Mouse (Mus musculus): ENCODE measurements around the gene Trp73. TPM values are rescaled to one million over a fixed set of nuclear protein-coding genes. Genes with fewer than 3 reads are reported as not detected.

Gene Trp73
- polyA plus RNA-seq, 1 experiment from 2014 or later = not detected

DNA sequence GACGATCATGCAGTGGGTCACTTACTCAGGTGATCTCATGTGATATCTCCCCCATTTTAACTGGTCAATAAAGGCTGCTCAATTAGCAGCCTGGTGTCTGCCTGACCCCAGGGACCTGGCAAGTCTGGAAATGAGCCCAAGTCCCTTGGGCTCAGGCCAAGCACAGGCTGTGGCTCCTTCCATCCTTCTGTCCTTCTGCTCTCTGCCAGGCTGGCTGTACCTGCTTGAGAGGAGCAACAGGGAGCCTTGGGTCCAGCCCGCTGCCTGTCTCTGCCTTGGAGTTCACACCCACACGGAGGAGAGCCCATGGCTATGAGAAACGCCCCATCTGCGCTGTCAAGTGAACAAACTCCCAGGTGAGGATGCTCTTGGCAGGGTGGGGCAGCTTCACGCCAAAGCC lies 43.9 kb downstream of the Trp73 start:
- no peak for TF ChIP-seq EP300 (IDR thresholded peaks at IDR 0.05; ENCODE audit: low read depth)
- no peak for TF ChIP-seq CTCF (IDR thresholded peaks at IDR 0.05; ENCODE audit: low read depth)
- Histone ChIP-seq H3K4me1 (ENCODE audit: insufficient read depth) (no peaks in the 10 kb centered on the region), H3K4me2 (ENCODE audit: low read depth, low read length) (no peak overlapping the region), H3K9ac (replicated peaks) (no peak overlapping the region), H3K9me3 (ENCODE audit: low read length) (no peaks in the 10 kb centered on the region), H3K27me3 (ENCODE audit: insufficient read depth, low read length) (0 out of 2 replicates have a peak, but pooled peaks cover 5% of the 10 kb centered on the region), H3K36me3 (replicated peaks; ENCODE audit: insufficient read depth, low read length) (no peaks in the 10 kb centered on the region), H3K27ac (ENCODE audit: low read depth) (no peak overlapping the region), H3K4me3 (ENCODE audit: low read depth, low read length) (no peak overlapping the region)
- WGBS (ENCODE audit: insufficient replicate concordance) = 13% methylated on average over 6 of the region's 6 CpGs
- ATAC-seq = no peak
- DNase-seq = no peak

- TF ChIP-seq CTCF (IDR thresholded peaks at IDR 0.05; ENCODE audit: low read depth) (peak; percentile 75), EP300 (IDR thresholded peaks at IDR 0.05; ENCODE audit: low read depth) (no peak)
- Histone ChIP-seq H3K27me3 (ENCODE audit: insufficient read depth, low read length) (0 out of 2 replicates have a peak, but pooled peaks cover 5% of the 10 kb centered on the region), H3K4me1 (ENCODE audit: insufficient read depth) (no peaks in the 10 kb centered on the region), H3K36me3 (replicated peaks; ENCODE audit: insufficient read depth, low read length) (no peaks in the 10 kb centered on the region), H3K4me2 (ENCODE audit: low read depth, low read length) (no peak overlapping the region), H3K9me3 (ENCODE audit: low read length) (no peaks in the 10 kb centered on the region), H3K4me3 (ENCODE audit: low read depth, low read length) (no peak overlapping the region), H3K9ac (replicated peaks) (no peak overlapping the region), H3K27ac (ENCODE audit: low read depth) (no peak overlapping the region)
- DNase-seq (peak; percentile 62), ATAC-seq (no peak)
- 20% methylated on average over 9 of the region's 9 CpGs for WGBS (ENCODE audit: insufficient replicate concordance)
Observed at GRCm38 (mm10) chr4:154093210-154093609, 46.8 kb downstream of the Trp73 start.

DNA sequence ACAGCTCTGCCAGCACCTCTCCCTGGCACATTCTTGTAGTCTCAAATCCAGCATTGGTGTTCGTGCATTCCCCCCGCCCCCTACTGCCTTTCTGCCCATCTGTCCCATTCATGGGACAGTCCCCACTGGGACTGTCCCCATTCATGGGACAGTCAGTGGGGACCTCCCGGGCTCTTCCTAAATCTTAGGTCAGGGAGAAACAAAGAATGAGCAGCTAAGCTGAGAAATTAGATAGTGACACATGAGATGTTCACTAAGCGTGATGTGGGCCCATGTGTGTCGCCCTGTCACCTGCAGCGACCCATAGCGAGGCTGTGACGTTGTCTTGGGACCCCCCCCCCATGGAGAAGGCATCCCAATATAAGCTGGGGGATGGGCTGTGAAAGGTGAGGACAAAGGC lies 48.7 kb downstream of the Trp73 start:
- H3K27me3 ChIP-seq (ENCODE audit: insufficient read depth, low read length) = 0 out of 2 replicates have a peak, but pooled peaks cover 5% of the 10 kb centered on the region

DNA sequence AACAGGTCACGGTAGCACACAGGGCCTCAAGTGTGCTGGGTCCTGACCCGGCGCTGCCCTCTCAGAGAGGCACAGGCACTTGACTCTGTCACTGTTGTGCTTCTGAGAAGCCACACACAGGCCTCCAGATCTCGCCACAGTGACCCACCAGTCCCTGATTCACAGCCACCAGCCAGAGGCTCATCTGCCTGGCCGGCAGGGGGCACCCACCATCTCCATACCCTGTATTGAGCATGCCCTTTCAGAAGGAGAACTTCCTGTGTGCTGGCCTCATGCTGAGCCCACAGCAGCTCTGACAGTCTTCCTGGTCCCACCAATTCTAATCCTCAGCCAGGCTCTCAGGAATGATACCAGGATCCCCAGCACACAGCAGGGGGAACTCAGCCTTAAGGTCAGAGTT lies 50.8 kb downstream of the Trp73 start:
- Histone ChIP-seq H3K4me1 (ENCODE audit: insufficient read depth) (no peaks in the 10 kb centered on the region), H3K4me2 (ENCODE audit: low read depth, low read length) (no peak overlapping the region), H3K4me3 (ENCODE audit: low read depth, low read length) (no peak overlapping the region), H3K9me3 (ENCODE audit: low read length) (no peaks in the 10 kb centered on the region), H3K9ac (replicated peaks) (no peak overlapping the region), H3K27me3 (ENCODE audit: insufficient read depth, low read length) (no peaks in the 10 kb centered on the region), H3K27ac (ENCODE audit: low read depth) (no peak overlapping the region), H3K36me3 (replicated peaks; ENCODE audit: insufficient read depth, low read length) (no peaks in the 10 kb centered on the region)
- 42% methylated on average over 5 of the region's 5 CpGs for WGBS (ENCODE audit: insufficient replicate concordance)
- ATAC-seq (no peak), DNase-seq (no peak)
- TF ChIP-seq CTCF (IDR thresholded peaks at IDR 0.05; ENCODE audit: low read depth) = peak; percentile 51
- TF ChIP-seq EP300 (IDR thresholded peaks at IDR 0.05; ENCODE audit: low read depth) = no peak

More for the DNA sequence above, 48.7 kb downstream of the Trp73 start:
- Histone ChIP-seq H3K4me3 (ENCODE audit: low read depth, low read length) (no peak overlapping the region), H3K9me3 (ENCODE audit: low read length) (no peaks in the 10 kb centered on the region), H3K27ac (ENCODE audit: low read depth) (no peak overlapping the region), H3K4me1 (ENCODE audit: insufficient read depth) (no peaks in the 10 kb centered on the region), H3K4me2 (ENCODE audit: low read depth, low read length) (no peak overlapping the region), H3K9ac (replicated peaks) (no peak overlapping the region), H3K36me3 (replicated peaks; ENCODE audit: insufficient read depth, low read length) (no peaks in the 10 kb centered on the region)
- ATAC-seq (no peak), DNase-seq (no peak)
- no peak for TF ChIP-seq CTCF (IDR thresholded peaks at IDR 0.05; ENCODE audit: low read depth)
- WGBS (ENCODE audit: insufficient replicate concordance) = 69% methylated on average over 8 of the region's 8 CpGs

DNA sequence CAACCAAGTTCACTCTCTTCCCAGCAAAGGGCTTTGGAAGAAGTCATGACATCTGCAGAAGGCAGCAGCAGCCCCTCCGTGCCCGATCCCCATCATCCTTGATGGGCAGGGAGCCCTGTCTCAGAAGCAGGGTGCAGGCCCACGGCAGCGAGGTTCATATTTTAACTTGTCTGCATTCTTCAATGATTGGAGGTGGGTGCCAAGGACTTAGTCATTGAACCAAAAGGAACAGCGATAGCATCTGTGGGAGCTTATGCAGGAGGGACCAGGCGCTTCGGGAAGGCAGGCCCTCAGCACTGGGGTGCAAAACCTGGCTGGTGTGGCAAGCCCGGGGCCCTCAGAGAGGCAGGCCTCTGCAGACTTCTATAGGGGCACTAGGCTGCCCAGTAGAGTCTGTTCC lies 53.6 kb downstream of the Trp73 start:
- Histone ChIP-seq H3K9me3 (ENCODE audit: low read length) (no peaks in the 10 kb centered on the region), H3K4me3 (ENCODE audit: low read depth, low read length) (no peak overlapping the region), H3K27ac (ENCODE audit: low read depth) (no peak overlapping the region), H3K4me2 (ENCODE audit: low read depth, low read length) (no peak overlapping the region), H3K9ac (replicated peaks) (no peak overlapping the region), H3K4me1 (ENCODE audit: insufficient read depth) (no peaks in the 10 kb centered on the region; the same call in 1 of the 2 replicates), H3K36me3 (replicated peaks; ENCODE audit: insufficient read depth, low read length) (no peaks in the 10 kb centered on the region), H3K27me3 (ENCODE audit: insufficient read depth, low read length) (peaks cover 8% of the 10 kb centered on the region)
- WGBS (ENCODE audit: insufficient replicate concordance) = 67% methylated on average over 8 of the region's 8 CpGs
- TF ChIP-seq CTCF (IDR thresholded peaks at IDR 0.05; ENCODE audit: low read depth) (no peak), EP300 (IDR thresholded peaks at IDR 0.05; ENCODE audit: low read depth) (no peak)
- DNase-seq (no peak), ATAC-seq (no peak)

DNA sequence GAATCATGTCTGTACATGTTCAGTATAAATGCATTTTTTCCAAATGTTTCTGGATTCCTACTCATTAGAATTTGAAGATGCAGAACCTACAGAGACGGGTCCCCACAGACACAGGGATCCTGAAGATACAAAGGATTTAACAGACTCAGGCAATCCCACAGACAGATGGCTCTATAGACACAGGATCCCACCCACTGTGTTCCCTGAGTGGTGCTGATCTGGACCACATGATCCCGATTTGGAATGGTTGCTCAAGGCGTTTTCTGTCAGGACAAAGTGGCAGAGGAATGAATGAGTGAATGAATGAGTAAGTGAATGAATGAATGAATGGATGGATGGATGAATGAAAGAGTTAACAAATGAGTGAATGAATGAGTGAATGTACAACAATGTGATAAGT lies 54.2 kb downstream of the Trp73 start:
- TF ChIP-seq CTCF (IDR thresholded peaks at IDR 0.05; ENCODE audit: low read depth) = no peak
- no peak for TF ChIP-seq EP300 (IDR thresholded peaks at IDR 0.05; ENCODE audit: low read depth)
- Histone ChIP-seq H3K36me3 (replicated peaks; ENCODE audit: insufficient read depth, low read length) (no peaks in the 10 kb centered on the region), H3K4me3 (ENCODE audit: low read depth, low read length) (no peak overlapping the region), H3K9me3 (ENCODE audit: low read length) (no peaks in the 10 kb centered on the region), H3K27me3 (ENCODE audit: insufficient read depth, low read length) (peaks cover 12% of the 10 kb centered on the region), H3K4me2 (ENCODE audit: low read depth, low read length) (no peak overlapping the region), H3K27ac (ENCODE audit: low read depth) (no peak overlapping the region), H3K4me1 (ENCODE audit: insufficient read depth) (peaks cover 3% of the 10 kb centered on the region; the same call in 1 of the 2 replicates), H3K9ac (replicated peaks) (no peak overlapping the region)
- WGBS (ENCODE audit: insufficient replicate concordance) = 52% methylated on average over 3 of the region's 3 CpGs
- DNase-seq (no peak), ATAC-seq (no peak)

- Histone ChIP-seq H3K27me3 (ENCODE audit: insufficient read depth, low read length) (peaks cover 12% of the 10 kb centered on the region), H3K36me3 (replicated peaks; ENCODE audit: insufficient read depth, low read length) (no peaks in the 10 kb centered on the region), H3K4me2 (ENCODE audit: low read depth, low read length) (no peak overlapping the region), H3K4me3 (ENCODE audit: low read depth, low read length) (no peak overlapping the region), H3K4me1 (ENCODE audit: insufficient read depth) (peaks cover 3% of the 10 kb centered on the region; the same call in 1 of the 2 replicates), H3K9ac (replicated peaks) (no peak overlapping the region), H3K9me3 (ENCODE audit: low read length) (no peaks in the 10 kb centered on the region), H3K27ac (ENCODE audit: low read depth) (no peak overlapping the region)
- 26% methylated on average over 1 of the region's 1 CpGs for WGBS (ENCODE audit: insufficient replicate concordance)
- TF ChIP-seq EP300 (IDR thresholded peaks at IDR 0.05; ENCODE audit: low read depth) (no peak), CTCF (IDR thresholded peaks at IDR 0.05; ENCODE audit: low read depth) (no peak)
- ATAC-seq = no peak
- DNase-seq = no peak
Observed at GRCm38 (mm10) chr4:154081974-154082373, 58.0 kb downstream of the Trp73 start.
